Mouse (Mus musculus): ENCODE results near the gene Gm1043.

Gm1043 gene

DNA sequence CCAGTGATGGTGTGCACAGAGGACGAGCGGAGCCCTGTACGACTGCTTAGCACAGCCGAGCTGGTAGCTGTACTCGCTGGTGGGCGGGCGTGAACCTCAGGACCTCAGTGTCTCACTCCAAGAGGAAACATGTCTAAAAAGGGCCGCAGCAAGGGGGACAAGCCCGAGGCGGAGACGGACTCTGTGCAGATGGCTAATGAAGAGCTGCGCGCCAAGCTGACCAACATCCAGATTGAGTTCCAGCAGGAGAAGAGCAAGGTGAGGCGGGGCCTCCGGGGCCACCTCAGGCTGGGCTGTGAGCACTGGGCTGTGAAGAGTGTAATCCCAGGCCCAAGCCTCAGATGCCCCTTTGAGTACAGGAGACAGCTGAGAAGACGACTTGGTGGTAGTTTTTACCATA, at the start of gene Gm1043:
Gene Gm1043, plus strand, starts transcription at position 130 of the 400 bp plus-strand sequence.
- DNase-seq (ENCODE audit: low spot score) = no peak

DNA sequence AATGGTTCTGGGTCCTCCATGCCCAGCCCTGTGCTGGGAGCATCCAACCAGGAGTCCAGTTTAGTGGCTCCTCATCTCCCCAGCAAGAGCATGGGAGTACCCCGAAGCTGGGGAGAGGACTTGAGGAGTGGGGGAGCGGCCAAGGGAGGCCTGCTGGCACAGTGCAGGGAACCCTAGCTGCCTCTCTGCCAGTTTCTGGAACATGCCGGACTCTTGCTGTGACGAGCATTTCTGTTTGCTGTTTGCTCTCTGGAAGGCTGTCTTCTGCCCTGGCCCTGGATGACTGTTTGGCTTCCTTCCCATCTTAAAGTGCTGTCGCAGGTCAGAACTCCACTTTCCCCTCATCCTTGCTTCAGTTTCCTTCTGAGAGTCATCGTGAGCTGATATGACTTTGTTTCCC, 49.3 kb upstream of the Gm1043 start:
- no peak for DNase-seq (ENCODE audit: low spot score)

DNA sequence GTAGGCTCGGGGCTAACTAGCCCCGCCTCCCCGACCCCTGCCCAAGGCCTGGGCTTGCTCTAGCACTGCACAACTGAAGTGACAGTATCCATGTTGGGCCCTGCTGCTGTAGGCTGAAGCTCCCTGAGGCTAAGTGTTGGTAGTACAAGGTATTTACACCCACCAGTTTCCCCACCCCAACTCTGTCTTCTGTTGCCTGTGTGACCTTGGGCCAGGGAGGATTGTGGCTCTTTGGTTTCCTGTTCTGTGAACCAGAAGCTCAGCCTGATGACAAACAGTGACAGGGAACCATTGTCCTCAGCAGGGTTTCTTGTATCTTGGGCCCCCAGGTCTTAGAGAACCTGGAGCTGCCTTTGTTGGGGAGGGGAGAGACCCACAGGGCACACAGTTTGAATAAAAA, 48.3 kb upstream of the Gm1043 start:
- DNase-seq (ENCODE audit: low spot score) = no peak

DNA sequence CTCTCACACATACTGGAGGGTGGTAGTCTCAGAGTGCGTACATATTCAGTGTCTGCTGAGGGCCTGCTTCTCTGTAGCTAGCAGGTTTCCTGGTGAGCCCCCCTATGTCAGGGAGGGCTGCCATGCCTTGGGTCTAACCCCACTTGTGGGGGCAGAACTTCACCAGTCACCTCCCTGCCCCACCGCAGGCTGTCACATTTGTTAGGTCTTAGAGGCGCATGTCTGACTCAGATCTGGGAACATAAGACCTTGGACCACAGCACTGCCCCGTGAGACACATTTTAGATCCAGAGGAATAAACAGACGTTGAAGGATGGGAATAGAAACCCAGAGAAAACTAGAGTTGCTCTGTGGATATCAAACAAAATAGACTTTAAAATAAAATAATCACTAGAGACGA, 45.3 kb upstream of the Gm1043 start:
- no peak for DNase-seq (ENCODE audit: low spot score)

- no peak for DNase-seq (ENCODE audit: low spot score)
Measured at GRCm38 (mm10) chr5:37040711-37041110, 44.5 kb upstream of the Gm1043 start.

- no peak for DNase-seq (ENCODE audit: low spot score)
Measured at GRCm38 (mm10) chr5:37041651-37042050, 43.5 kb upstream of the Gm1043 start.

DNA sequence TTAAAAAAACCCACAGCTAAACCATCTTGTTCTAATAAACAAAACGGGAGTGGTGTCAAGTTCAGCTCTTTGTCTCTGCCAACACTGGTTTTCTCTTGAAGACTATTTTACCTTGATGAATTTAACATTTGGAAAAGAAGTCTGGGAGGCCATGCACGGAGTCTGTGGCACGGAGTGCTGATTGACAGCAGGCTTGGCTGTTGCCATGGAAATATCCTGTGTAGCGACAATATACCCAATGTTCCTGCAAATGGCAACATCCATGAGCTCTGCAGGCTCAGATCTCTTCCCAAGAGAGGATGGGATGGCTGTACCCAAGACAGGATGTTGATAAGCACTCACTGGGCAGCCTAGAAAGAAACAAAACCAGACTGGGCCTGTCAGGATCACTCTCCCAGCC, 42.2 kb upstream of the Gm1043 start:
- no peak for DNase-seq (ENCODE audit: low spot score)

- no peak for DNase-seq (ENCODE audit: low spot score)
Measured at GRCm38 (mm10) chr5:37044793-37045192, 40.4 kb upstream of the Gm1043 start.

- no peak for DNase-seq (ENCODE audit: low spot score)
Measured at GRCm38 (mm10) chr5:37045582-37045981, 39.6 kb upstream of the Gm1043 start.

DNA sequence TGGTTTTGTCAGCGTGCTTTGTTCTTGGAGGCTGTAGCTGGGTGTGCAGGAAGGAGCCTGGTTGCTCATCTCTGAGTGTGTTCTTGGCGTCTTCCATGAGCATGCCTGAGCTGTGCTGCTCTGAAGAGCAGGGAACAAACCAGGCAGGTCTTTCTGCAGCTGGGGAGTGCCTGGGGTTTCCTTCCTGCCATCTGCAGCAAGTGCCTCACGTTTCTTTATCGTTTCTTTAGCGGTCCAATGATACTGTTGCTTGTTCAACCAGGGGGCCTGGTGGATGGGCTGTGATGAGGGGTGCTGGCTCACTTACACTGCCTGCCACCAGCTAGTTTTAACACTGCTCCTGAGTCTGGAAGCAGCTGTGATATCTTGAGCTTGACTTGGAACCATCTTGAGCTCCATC, 38.4 kb upstream of the Gm1043 start:
- DNase-seq (ENCODE audit: low spot score) = no peak

GRCm38 (mm10) chr5:37047206-37047915, 37.8 kb upstream of the Gm1043 start:
- DNase-seq (ENCODE audit: low spot score) = no peak

- no peak for DNase-seq (ENCODE audit: low spot score)
Measured at GRCm38 (mm10) chr5:37047992-37048391, 37.2 kb upstream of the Gm1043 start.

- no peak for DNase-seq (ENCODE audit: low spot score)
Measured at GRCm38 (mm10) chr5:37049111-37049510, 36.1 kb upstream of the Gm1043 start.

GRCm38 (mm10) chr5:37050521-37051373, 34.4 kb upstream of the Gm1043 start:
- DNase-seq (ENCODE audit: low spot score) = no peak

DNA sequence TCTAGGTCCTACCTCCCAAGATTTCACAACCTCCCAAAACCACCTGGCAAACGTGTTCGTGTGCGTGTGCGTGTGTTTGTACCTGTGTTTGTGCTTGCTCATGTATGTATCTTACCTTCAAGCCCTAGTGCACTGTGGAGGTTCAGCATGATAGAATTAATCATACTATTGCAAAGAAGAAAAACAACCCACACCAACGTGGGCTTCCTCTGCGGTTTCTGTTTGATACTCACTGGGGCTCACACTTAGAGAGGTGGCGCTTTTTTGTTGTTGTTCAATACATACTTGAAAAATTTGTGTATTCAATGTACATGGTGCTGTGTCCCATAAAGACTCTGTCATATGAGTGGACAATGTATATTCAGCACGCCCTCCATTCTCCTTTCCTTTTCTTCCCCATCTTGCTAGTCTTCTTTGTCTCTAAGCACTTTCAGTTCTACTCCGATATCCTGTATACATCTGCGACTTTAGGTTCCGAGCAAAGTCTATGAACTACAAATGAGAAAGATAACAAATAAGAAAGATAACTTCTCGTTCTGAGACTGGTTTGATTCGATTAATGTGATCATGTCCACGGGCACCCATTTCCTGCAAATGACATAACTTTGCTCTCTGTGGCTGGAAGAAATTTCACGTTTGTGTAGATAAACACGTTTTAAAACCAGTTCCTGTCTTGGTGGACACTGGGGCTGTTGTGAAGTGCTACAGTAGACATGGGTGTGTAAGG, 33.6 kb upstream of the Gm1043 start:
- DNase-seq (ENCODE audit: low spot score) = no peak

- DNase-seq (ENCODE audit: low spot score) = no peak
Measured at GRCm38 (mm10) chr5:37052846-37053245, 32.3 kb upstream of the Gm1043 start.

DNA sequence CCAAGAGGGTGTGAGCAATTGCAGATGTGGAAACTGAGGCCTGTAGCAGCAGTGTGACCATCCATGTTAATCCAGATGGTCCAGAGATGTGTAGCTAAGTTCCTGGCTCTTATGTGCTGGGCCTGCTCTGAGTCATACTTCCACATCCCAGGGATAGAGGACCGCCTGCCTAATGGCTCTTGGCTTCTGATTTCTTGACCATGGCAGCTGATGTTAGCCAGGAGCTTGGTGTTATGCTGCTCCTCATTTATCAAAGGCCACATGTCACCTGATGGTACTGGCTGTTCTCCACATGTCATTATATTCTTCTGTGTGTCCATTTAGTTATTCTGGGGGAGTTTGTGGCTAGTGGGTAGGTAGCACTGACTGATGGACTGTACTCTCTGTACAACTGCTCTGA, 29.4 kb upstream of the Gm1043 start:
- no peak for DNase-seq (ENCODE audit: low spot score)

GRCm38 (mm10) chr5:37056471-37056870, 28.7 kb upstream of the Gm1043 start:
- DNase-seq (ENCODE audit: low spot score) = no peak

DNA sequence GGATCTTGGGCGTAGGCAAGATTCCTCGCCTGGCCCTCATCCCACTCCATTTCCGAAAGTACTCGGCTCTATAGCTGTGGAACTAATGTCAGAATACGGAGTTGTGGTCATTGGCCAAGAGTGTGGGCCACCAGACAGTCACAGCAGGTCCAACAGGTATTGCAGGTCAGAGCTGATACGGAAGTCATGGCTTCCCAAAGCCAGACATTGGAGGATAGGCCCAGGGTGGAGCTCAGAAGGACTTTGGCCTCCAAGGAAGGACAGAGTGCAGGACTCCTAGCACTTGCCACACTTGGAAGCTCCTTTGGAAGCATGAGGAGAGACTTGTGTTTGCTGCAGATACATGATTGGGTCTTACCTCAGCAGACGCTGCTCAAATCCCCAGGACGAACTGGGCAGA, 23.6 kb upstream of the Gm1043 start:
- DNase-seq (ENCODE audit: low spot score) = no peak

DNA sequence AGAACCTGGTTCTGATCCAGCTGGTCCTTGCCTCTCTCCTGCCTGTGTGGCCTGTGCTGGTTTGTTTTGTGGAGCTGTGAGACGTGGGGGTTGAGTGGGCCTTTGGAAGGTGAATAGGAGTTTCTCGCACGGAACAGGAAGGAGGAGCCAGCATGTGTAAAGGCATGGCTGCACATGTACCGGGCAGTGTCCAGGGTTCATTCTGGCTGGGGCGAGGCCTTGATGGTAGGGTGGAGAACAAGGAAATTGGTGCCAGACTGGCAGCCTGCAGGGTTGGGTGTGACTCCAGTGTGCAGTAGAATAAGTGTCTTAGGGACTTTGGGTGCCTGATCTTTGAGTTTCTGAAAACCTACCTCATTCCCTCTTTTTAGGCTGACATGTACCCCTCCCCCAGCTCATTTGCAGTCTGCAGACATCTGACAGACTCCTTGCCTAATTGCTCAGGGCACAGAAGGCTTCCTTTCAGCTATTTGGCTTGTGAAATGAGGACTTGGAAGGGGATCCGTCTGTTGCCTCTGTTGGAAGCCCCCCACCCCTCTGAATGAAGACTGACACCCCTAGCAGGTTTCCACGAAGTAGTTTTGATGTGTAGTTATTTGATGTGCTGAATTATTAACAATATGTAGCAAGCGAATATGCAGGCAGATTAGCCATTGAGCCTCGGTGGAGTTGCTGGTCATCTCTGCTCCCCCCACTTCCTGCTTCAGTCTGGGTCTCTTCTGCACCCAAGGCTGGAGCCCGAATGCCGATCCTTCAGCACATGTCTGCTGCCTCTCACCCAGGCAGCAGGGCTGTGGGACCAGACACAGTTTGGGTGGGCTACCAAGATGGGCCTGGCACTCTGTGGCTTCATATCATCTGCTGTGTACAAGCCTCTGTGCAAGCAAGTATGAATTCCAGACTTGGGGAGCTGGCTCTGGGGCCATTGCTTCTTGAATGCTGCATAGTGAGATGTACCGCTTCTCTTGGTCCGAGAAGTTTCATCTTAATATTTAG, 20.4 kb upstream of the Gm1043 start:
- no peak for DNase-seq (ENCODE audit: low spot score)

- no peak for DNase-seq (ENCODE audit: low spot score)
Measured at GRCm38 (mm10) chr5:37066703-37067568, 18.2 kb upstream of the Gm1043 start.
